In genomic region chr3:89814051-89814450, GRCm38 (mm10) we compare ENCODE assay signal across 1 mouse cellular context.
TF ChIP-seq lines count a peak whose summit lies in the region.

No protein-coding gene starts in this region.

TF ChIP-seq in CH12.LX, 34 proteins besides CTCF, POLR2A, EP300 and RAD21 (continued from another document):
- no peak for TF ChIP-seq E2F4 (IDR thresholded peaks at IDR 0.05; ENCODE audit: insufficient replicate concordance, low read depth, low read length)
- TF ChIP-seq UBTF (IDR thresholded peaks at IDR 0.05; ENCODE audit: low read depth, low read length), result no peak
- no peak for TF ChIP-seq NELFE (IDR thresholded peaks at IDR 0.05; ENCODE audit: low read depth, low read length)
- TF ChIP-seq MAZ (IDR thresholded peaks at IDR 0.05; ENCODE audit: low read depth, low read length), result no peak
- no peak for TF ChIP-seq MXI1 (IDR thresholded peaks at IDR 0.05; ENCODE audit: low read depth, low read length)
